Mouse (Mus musculus) liver, embryonic 14.5 days (tissue): Measurements from ENCODE around the gene Rtn4rl2. TPM values are rescaled to one million over a fixed set of nuclear protein-coding genes. Genes with fewer than 3 reads are reported as not detected.

Source experiments
- ATAC-seq: fragments of 200-750 bp; cut with Nextera tagmentation; 2 replicates; pipeline ENCODE4 v1.8.0; 2017; ENCODE audit warnings: moderate number of reproducible peaks, mild to moderate bottlenecking, moderate library complexity; ENCODE audit not compliant: insufficient read depth
- DNase-seq, 3 experiments: peaks; one replicate each; pipeline ENCODE4 v3.0.0-alpha.2; 2012 to 2013; ENCODE audit warnings: low read depth in 3 of 3, low spot score in 3 of 3
- H3K27ac ChIP-seq: fragments of 300-500 bp; sonication (generic); 2 replicates; pipeline ENCODE4 v1.5.1; 2014; ENCODE audit warnings: moderate library complexity, mild to moderate bottlenecking, control low read depth, inconsistent platforms
- H3K27me3 ChIP-seq: fragments of 300-500 bp; sonication (generic); 2 replicates; pipeline ENCODE4 v1.6.1; 2014; ENCODE audit warnings: mild to moderate bottlenecking, low read length, moderate library complexity; ENCODE audit not compliant: control insufficient read depth, insufficient read depth
- H3K36me3 ChIP-seq: fragments of 300-500 bp; sonication (generic); replicated peaks from 2 replicates; pipeline ENCODE4 v1.6.1; 2014; ENCODE audit warnings: low read depth; ENCODE audit not compliant: control insufficient read depth, insufficient read depth
- H3K4me1 ChIP-seq, 2 experiments: fragments of 200-500 bp in 1 of 2; fragments of 300-500 bp in 1 of 2; sonication (generic) in 1 of 2; replicated peaks; 2 replicates each; pipeline ENCODE4 v1.6.1; 2012 to 2014; ENCODE audit warnings: antibody characterized with exemption in 1 of 2, inconsistent platforms in 1 of 2, low read length in 1 of 2; ENCODE audit not compliant: control insufficient read depth in 2 of 2, insufficient read depth in 2 of 2
- H3K4me2 ChIP-seq: fragments of 300-500 bp; sonication (generic); 2 replicates; pipeline ENCODE4 v1.6.1; 2014; ENCODE audit warnings: low read depth, mild to moderate bottlenecking, control low read depth, moderate library complexity
- H3K4me3 ChIP-seq, 2 experiments: fragments of 200-500 bp in 1 of 2; fragments of 300-500 bp in 1 of 2; sonication (generic) in 1 of 2; 2 replicates each; pipeline ENCODE4 v1.5.1; 2012 to 2014; ENCODE audit warnings: low read depth in 2 of 2, low read length in 2 of 2, mild to moderate bottlenecking in 2 of 2, control low read depth in 1 of 2, inconsistent platforms in 1 of 2, moderate library complexity in 1 of 2; ENCODE audit not compliant: insufficient read depth in 1 of 2
- H3K9ac ChIP-seq: fragments of 300-500 bp; sonication (generic); replicated peaks from 2 replicates; pipeline ENCODE4 v1.6.1; 2014; ENCODE audit warnings: mild to moderate bottlenecking, control low read depth, moderate library complexity
- H3K9me3 ChIP-seq: fragments of 300-500 bp; sonication (generic); 2 replicates; pipeline ENCODE4 v1.6.1; 2016; ENCODE audit warnings: low read length, mixed read lengths; ENCODE audit not compliant: control insufficient read depth
- CTCF ChIP-seq: IDR thresholded peaks from 2 replicates; pipeline ENCODE4 v1.5.1; 2016; ENCODE audit warnings: antibody characterized with exemption, low read depth, control low read depth
- EP300 ChIP-seq: IDR thresholded peaks from 2 replicates; pipeline ENCODE4 v1.6.1; 2016; ENCODE audit warnings: antibody characterized with exemption, low read depth
- WGBS: fragments of 180-500 bp; shearing (Covaris S2); extraction: QIAGEN DNeasy Blood & Tissue Kit; methylation state at CpG from one replicate; pipeline ENCODE4 v1.1.7; 2014; ENCODE audit not compliant: insufficient replicate concordance; 5-methylcytosine and 5-hydroxymethylcytosine counted together
- polyA plus RNA-seq, 2 experiments: library from polyadenylated mRNA; depleted of rRNA in 1 of 2; stranded (reverse) in 1 of 2; unstranded in 1 of 2; fragments of >200 nt; fragmentation: Nextera tagmentation in 1 of 2; extraction: Ambion mirVana in 1 of 2; gene quantifications; 2 replicates each; pipeline versions ENCODE4 v1.2.1 to v1.2.3; 2012 to 2014

Rtn4rl2 gene
- polyA plus RNA-seq, 2 experiments = 0.06 to 0.14 TPM

GRCm38 (mm10) chr2:84919601-84920108, 33.1 kb upstream of the Rtn4rl2 start:
- Histone ChIP-seq H3K27ac (no peak overlapping the region), H3K36me3 (no peaks in the 10 kb centered on the region), H3K4me2 (no peak overlapping the region), H3K4me1 (peaks cover 0 to 6% of the 10 kb centered on the region in 2 experiments; a peak in 1 of 4 replicates), H3K27me3 (no peaks in the 10 kb centered on the region), H3K9ac (no peak overlapping the region), H3K9me3 (no peaks in the 10 kb centered on the region), H3K4me3 (no peak overlapping the region)
- TF ChIP-seq CTCF (no peak), EP300 (no peak)
- DNase-seq (no peak), ATAC-seq (no peak)
- WGBS = 60% methylated on average over 10 of the region's 10 CpGs

- no peak overlapping the region for H3K27ac ChIP-seq
- ATAC-seq (no peak), DNase-seq (no peak)
- H3K9ac ChIP-seq = no peak overlapping the region
- H3K4me2 ChIP-seq = no peak overlapping the region
- H3K4me3 ChIP-seq = no peak overlapping the region
- H3K27me3 ChIP-seq = no peaks in the 10 kb centered on the region
- WGBS = 44% methylated on average over 3 of the region's 3 CpGs
- TF ChIP-seq CTCF = no peak
- TF ChIP-seq EP300 = no peak
- no peaks in the 10 kb centered on the region for H3K36me3 ChIP-seq
- peaks cover 0 to 6% of the 10 kb centered on the region in 2 experiments; a peak in 1 of 4 replicates for H3K4me1 ChIP-seq
- H3K9me3 ChIP-seq = no peaks in the 10 kb centered on the region
Observed at GRCm38 (mm10) chr2:84918188-84918587, 31.7 kb upstream of the Rtn4rl2 start.

- no peaks in the 10 kb centered on the region for H3K27me3 ChIP-seq
- no peaks in the 10 kb centered on the region for H3K36me3 ChIP-seq
- H3K9ac ChIP-seq = no peak overlapping the region
- no peak overlapping the region for H3K4me2 ChIP-seq
- 38% methylated on average over 8 of the region's 8 CpGs for WGBS
- H3K4me3 ChIP-seq = no peak overlapping the region
- TF ChIP-seq EP300 = no peak
- TF ChIP-seq CTCF = no peak
- no peak for ATAC-seq
- no peaks in the 10 kb centered on the region for H3K9me3 ChIP-seq
- H3K4me1 ChIP-seq = peaks cover 0 to 6% of the 10 kb centered on the region in 2 experiments; a peak in 1 of 4 replicates
- no peak for DNase-seq
- no peak overlapping the region for H3K27ac ChIP-seq
Observed at GRCm38 (mm10) chr2:84916548-84917320, 30.2 kb upstream of the Rtn4rl2 start.

- TF ChIP-seq CTCF = no peak
- no peak for TF ChIP-seq EP300
- Histone ChIP-seq H3K27ac (no peak overlapping the region), H3K4me3 (no peak overlapping the region), H3K4me1 (peaks cover 0 to 6% of the 10 kb centered on the region in 2 experiments; a peak in 1 of 4 replicates), H3K9ac (no peak overlapping the region), H3K27me3 (no peaks in the 10 kb centered on the region), H3K36me3 (no peaks in the 10 kb centered on the region), H3K4me2 (no peak overlapping the region), H3K9me3 (no peaks in the 10 kb centered on the region)
- 59% methylated on average over 3 of the region's 3 CpGs for WGBS
- DNase-seq (no peak), ATAC-seq (no peak)
Observed at GRCm38 (mm10) chr2:84915330-84915729, 28.8 kb upstream of the Rtn4rl2 start.

- DNase-seq (no peak), ATAC-seq (no peak)
- no peak overlapping the region for H3K4me3 ChIP-seq
- no peaks in the 10 kb centered on the region for H3K36me3 ChIP-seq
- H3K4me2 ChIP-seq = no peak overlapping the region
- no peak for TF ChIP-seq CTCF
- TF ChIP-seq EP300 = no peak
- no peak overlapping the region for H3K9ac ChIP-seq
- H3K27ac ChIP-seq = no peak overlapping the region
- H3K9me3 ChIP-seq = no peaks in the 10 kb centered on the region
- 67% methylated on average over 5 of the region's 5 CpGs for WGBS
- H3K4me1 ChIP-seq = peaks cover 0 to 6% of the 10 kb centered on the region in 2 experiments; a peak in 1 of 4 replicates
- no peaks in the 10 kb centered on the region for H3K27me3 ChIP-seq
Observed at GRCm38 (mm10) chr2:84913881-84914280, 27.4 kb upstream of the Rtn4rl2 start.
